Mouse (Mus musculus) forebrain, postnatal 0 days (tissue): ENCODE results near the gene Iqcf3. TPM values are rescaled to one million over a fixed set of nuclear protein-coding genes. Genes with fewer than 3 reads are reported as not detected.
A peak's percentile ranks its signal among the peaks of the same experiment; 100 is the strongest.

Experiments
- ATAC-seq: fragments of 200-750 bp; cut with Nextera tagmentation; 2 replicates; pipeline ENCODE4 v1.8.0; 2017; ENCODE audit warnings: mild to moderate bottlenecking, moderate library complexity
- DNase-seq: peaks from one replicate; pipeline ENCODE4 v3.0.0-alpha.2; 2015
- H3K27ac ChIP-seq: fragments of 300-500 bp; sonication (generic); 2 replicates; pipeline ENCODE4 v1.5.1; 2014; ENCODE audit warnings: low read depth, mild to moderate bottlenecking, antibody characterized with exemption, low read length, moderate library complexity, mixed read lengths
- H3K27me3 ChIP-seq: fragments of 300-500 bp; sonication (generic); 2 replicates; pipeline ENCODE4 v1.6.1; 2014; ENCODE audit warnings: mild to moderate bottlenecking, low read length, mixed read lengths; ENCODE audit not compliant: insufficient read depth
- H3K36me3 ChIP-seq: fragments of 300-500 bp; sonication (generic); 2 replicates; pipeline ENCODE4 v1.6.1; 2014; ENCODE audit warnings: mild to moderate bottlenecking, moderate library complexity; ENCODE audit not compliant: insufficient read depth
- H3K4me1 ChIP-seq: fragments of 300-500 bp; sonication (generic); 2 replicates; pipeline ENCODE4 v1.6.1; 2014; ENCODE audit warnings: antibody characterized with exemption; ENCODE audit not compliant: insufficient read depth
- H3K4me2 ChIP-seq: fragments of 300-500 bp; sonication (generic); 2 replicates; pipeline ENCODE4 v1.6.1; 2014; ENCODE audit warnings: low read depth, mild to moderate bottlenecking, moderate library complexity
- H3K4me3 ChIP-seq: fragments of 300-500 bp; sonication (generic); 2 replicates; pipeline ENCODE4 v1.5.1; 2014; ENCODE audit warnings: low read depth, low read length, mixed read lengths
- H3K9ac ChIP-seq: fragments of 300-500 bp; sonication (generic); 2 replicates; pipeline ENCODE4 v1.6.1; 2014; ENCODE audit warnings: mild to moderate bottlenecking
- H3K9me3 ChIP-seq: fragments of 300-500 bp; sonication (generic); 2 replicates; pipeline ENCODE4 v1.6.1; 2016; ENCODE audit warnings: low read length
- CTCF ChIP-seq: sonication (generic); IDR thresholded peaks from 2 replicates; pipeline ENCODE4 v1.5.1; 2016; ENCODE audit warnings: antibody characterized with exemption, control low read depth, low read depth
- WGBS: fragments of 180-500 bp; shearing (Covaris S2); extraction: QIAGEN DNeasy Blood & Tissue Kit; methylation state at CpG from one replicate; pipeline ENCODE4 v1.1.7; 2014; 5-methylcytosine and 5-hydroxymethylcytosine counted together
- polyA plus RNA-seq: library from polyadenylated mRNA; unstranded; fragments of >200 nt; fragmentation: Nextera tagmentation; extraction: Ambion mirVana; gene quantifications from 2 replicates; pipeline ENCODE4 v1.2.1, GENCODE M21; 2015
- total RNA-seq: library from RNA; depleted of rRNA; stranded (reverse); fragments of >200 nt; gene quantifications from 2 replicates; pipeline ENCODE4 v1.2.3, GENCODE M21; 2014

Gene Iqcf3
- total and polyA plus RNA-seq, 2 experiments from 2014 or later, result not detected

- Histone ChIP-seq H3K36me3 (peaks cover 17% of the 10 kb centered on the region), H3K9me3 (no peaks in the 10 kb centered on the region), H3K4me3 (peak overlapping the region; percentile 47), H3K4me1 (peaks cover 5% of the 10 kb centered on the region; the same call in 1 of the 2 replicates), H3K9ac (peak overlapping the region; percentile 63), H3K27me3 (no peaks in the 10 kb centered on the region), H3K4me2 (peak overlapping the region; percentile 85), H3K27ac (peak overlapping the region; percentile 37)
- no peak for DNase-seq
- WGBS, result 4% methylated on average over 16 of the region's 16 CpGs
- no peak for TF ChIP-seq CTCF
- ATAC-seq, result no peak
These were observed 83.8 kb downstream of the Iqcf3 start for GRCm38 (mm10) chr9:106477649-106478048.

- Histone ChIP-seq H3K4me1 (peaks cover 5% of the 10 kb centered on the region; the same call in 1 of the 2 replicates), H3K27ac (peak within 1 kb of the TSS; percentile 37), H3K27me3 (no peaks in the 10 kb centered on the region), H3K4me2 (peak within 1 kb of the TSS; percentile 85), H3K4me3 (peak within 1 kb of the TSS; percentile 47), H3K9ac (peak within 1 kb of the TSS; percentile 63), H3K36me3 (peaks cover 14% of the 10 kb centered on the region), H3K9me3 (no peaks in the 10 kb centered on the region)
- ATAC-seq, result peak; percentile 99
- WGBS, result under 1% methylated on average over 41 of the region's 41 CpGs
- TF ChIP-seq CTCF, result peak; percentile 99
- DNase-seq, result peak; percentile 100
These were observed 84.4 kb downstream of the Iqcf3 start, which contains the start of gene Parp3 for GRCm38 (mm10) chr9:106476924-106477484. Parp3 (minus strand) TSS chr9:106476949.

GRCm38 (mm10) chr9:106476002-106476923 is 85.2 kb downstream of the Iqcf3 start:
- no peak overlapping the region for H3K27ac ChIP-seq
- H3K4me1 ChIP-seq, result peaks cover 5% of the 10 kb centered on the region; the same call in 1 of the 2 replicates
- H3K9me3 ChIP-seq, result no peaks in the 10 kb centered on the region
- H3K9ac ChIP-seq, result no peak overlapping the region
- ATAC-seq (peak; percentile 8), DNase-seq (peak; percentile 38)
- no peaks in the 10 kb centered on the region for H3K27me3 ChIP-seq
- H3K36me3 ChIP-seq, result peaks cover 8% of the 10 kb centered on the region
- WGBS, result 31% methylated on average over 16 of the region's 16 CpGs
- H3K4me3 ChIP-seq, result no peak overlapping the region
- peak overlapping the region; percentile 15 for H3K4me2 ChIP-seq
- no peak for TF ChIP-seq CTCF

- Histone ChIP-seq H3K4me1 (peaks cover 5% of the 10 kb centered on the region; the same call in 1 of the 2 replicates), H3K4me3 (no peak within 1 kb of the TSS), H3K9me3 (no peaks in the 10 kb centered on the region), H3K36me3 (peaks cover 2% of the 10 kb centered on the region; the same call in 1 of the 2 replicates), H3K4me2 (peak within 1 kb of the TSS; percentile 15), H3K9ac (no peak within 1 kb of the TSS), H3K27me3 (no peaks in the 10 kb centered on the region), H3K27ac (no peak within 1 kb of the TSS)
- WGBS, result 87% methylated on average over 10 of the region's 10 CpGs
- ATAC-seq (no peak), DNase-seq (no peak)
- no peak for TF ChIP-seq CTCF
These were observed 85.8 kb downstream of the Iqcf3 start, which contains the start of gene Rrp9 for GRCm38 (mm10) chr9:106475663-106476001. Rrp9 (plus strand) TSS chr9:106475963.

- H3K27me3 ChIP-seq, result no peaks in the 10 kb centered on the region
- no peak for TF ChIP-seq CTCF
- no peak overlapping the region for H3K4me2 ChIP-seq
- H3K4me3 ChIP-seq, result no peak overlapping the region
- H3K9me3 ChIP-seq, result no peaks in the 10 kb centered on the region
- no peak overlapping the region for H3K27ac ChIP-seq
- H3K4me1 ChIP-seq, result peaks cover 5% of the 10 kb centered on the region; the same call in 1 of the 2 replicates
- H3K9ac ChIP-seq, result no peak overlapping the region
- ATAC-seq, result no peak
- H3K36me3 ChIP-seq, result no peaks in the 10 kb centered on the region
- DNase-seq, result no peak
- WGBS, result 65% methylated on average over 7 of the region's 7 CpGs
These were observed 86.4 kb downstream of the Iqcf3 start for GRCm38 (mm10) chr9:106475046-106475445.

GRCm38 (mm10) chr9:106474456-106474855 is 87.0 kb downstream of the Iqcf3 start:
- Histone ChIP-seq H3K9me3 (no peaks in the 10 kb centered on the region), H3K36me3 (no peaks in the 10 kb centered on the region), H3K4me3 (no peak overlapping the region), H3K27me3 (no peaks in the 10 kb centered on the region), H3K4me1 (peaks cover 5% of the 10 kb centered on the region; the same call in 1 of the 2 replicates), H3K4me2 (no peak overlapping the region), H3K9ac (no peak overlapping the region), H3K27ac (no peak overlapping the region)
- WGBS, result 9% methylated on average over 6 of the region's 6 CpGs
- ATAC-seq (no peak), DNase-seq (peak; percentile 51)
- peak; percentile 63 for TF ChIP-seq CTCF

- ATAC-seq (no peak), DNase-seq (no peak)
- H3K9me3 ChIP-seq, result no peaks in the 10 kb centered on the region
- H3K4me3 ChIP-seq, result no peak overlapping the region
- no peaks in the 10 kb centered on the region for H3K27me3 ChIP-seq
- no peak overlapping the region for H3K4me2 ChIP-seq
- H3K9ac ChIP-seq, result no peak overlapping the region
- no peaks in the 10 kb centered on the region for H3K36me3 ChIP-seq
- no peak for TF ChIP-seq CTCF
- H3K4me1 ChIP-seq, result peaks cover 5% of the 10 kb centered on the region; the same call in 1 of the 2 replicates
- no peak overlapping the region for H3K27ac ChIP-seq
- 80% methylated on average over 5 of the region's 5 CpGs for WGBS
These were observed 87.7 kb downstream of the Iqcf3 start for GRCm38 (mm10) chr9:106473753-106474105.
